Mouse (Mus musculus) ES-E14 (cell line): ENCODE measurements around the gene Dtd1. TPM values are rescaled to one million over a fixed set of nuclear protein-coding genes. Genes with fewer than 3 reads are reported as not detected.
"Not testable (repeated sequence)": the region's sequence is repeated elsewhere in the genome, so short reads cannot be mapped to it uniquely, and the experiment has no call there.

Experiments
- DNase-seq: peaks from one replicate; pipeline ENCODE4 v3.0.0-alpha.2; 2013; ENCODE audit warnings: low read depth, low spot score
- H3K27ac ChIP-seq: 2 replicates; pipeline ENCODE4 v1.5.1; 2012; ENCODE audit warnings: low read depth, mild to moderate bottlenecking, low read length, moderate library complexity, mixed read lengths; ENCODE audit not compliant: poor library complexity, insufficient read depth, severe bottlenecking
- H3K36me3 ChIP-seq: 2 replicates; pipeline ENCODE4 v1.6.1; 2012; ENCODE audit warnings: mild to moderate bottlenecking, low read length, moderate library complexity, mixed read lengths; ENCODE audit not compliant: control insufficient read depth, poor library complexity, insufficient read depth, severe bottlenecking
- H3K4me1 ChIP-seq, 2 experiments: fragments of 150-350 bp in 1 of 2; sonication (generic) in 1 of 2; 2 replicates each; pipeline ENCODE4 v1.6.1; 2012; ENCODE audit warnings: low read length in 2 of 2, mild to moderate bottlenecking in 1 of 2, mixed read lengths in 1 of 2; ENCODE audit not compliant: control insufficient read depth in 2 of 2, insufficient read depth in 2 of 2, poor library complexity in 1 of 2
- H3K4me3 ChIP-seq, 2 experiments: fragments of 150-350 bp in 1 of 2; sonication (generic) in 1 of 2; 2 replicates each; pipeline ENCODE4 v1.5.1; 2012; ENCODE audit warnings: low read length in 2 of 2, low read depth in 1 of 2, mild to moderate bottlenecking in 1 of 2, mixed read lengths in 1 of 2; ENCODE audit not compliant: insufficient read depth in 1 of 2, poor library complexity in 1 of 2, severe bottlenecking in 1 of 2
- H3K9ac ChIP-seq: 2 replicates; pipeline ENCODE4 v1.6.1; 2012; ENCODE audit warnings: low read depth, mild to moderate bottlenecking, low read length, mixed read lengths; ENCODE audit not compliant: poor library complexity, insufficient read depth, severe bottlenecking
- H3K9me3 ChIP-seq: fragments of 150-350 bp; sonication (generic); 2 replicates; pipeline ENCODE4 v1.6.1; 2012; ENCODE audit warnings: low read depth, mild to moderate bottlenecking, low read length; ENCODE audit not compliant: control insufficient read depth, insufficient read depth
- CHD2 ChIP-seq: IDR thresholded peaks from 2 replicates; pipeline ENCODE4 v1.6.1; 2014; ENCODE audit warnings: mild to moderate bottlenecking, low read depth, low read length, inconsistent platforms
- HCFC1 ChIP-seq: IDR thresholded peaks from 2 replicates; pipeline ENCODE4 v1.6.1; 2012; ENCODE audit warnings: low read length, inconsistent platforms, borderline replicate concordance; ENCODE audit not compliant: insufficient read depth
- MAFK ChIP-seq: IDR thresholded peaks from 2 replicates; pipeline ENCODE4 v1.6.1; 2014; ENCODE audit warnings: mild to moderate bottlenecking, low read depth, low read length, inconsistent platforms; ENCODE audit not compliant: insufficient read depth
- ZC3H11A ChIP-seq: IDR thresholded peaks from 2 replicates; pipeline ENCODE4 v1.6.1; 2012; ENCODE audit warnings: low read depth, mild to moderate bottlenecking, inconsistent platforms, low read length, borderline replicate concordance
- ZNF384 ChIP-seq: IDR thresholded peaks from 2 replicates; pipeline ENCODE4 v1.6.1; 2012; ENCODE audit warnings: low read depth, low read length, inconsistent platforms
- in situ Hi-C, 2 experiments: fragments of 600-800 bp; cut with MboI; formaldehyde crosslinking; loops; one replicate each; pipeline ENCODE4 v1.15.1; 2025; ENCODE audit warnings: low sequenced_read_pairs in 2 of 2, inconsistent platforms in 1 of 2; ENCODE audit not compliant: unreplicated experiment in 2 of 2
- total RNA-seq: library from RNA; depleted of rRNA; stranded (reverse); fragments of 300-350 nt; gene quantifications from 2 replicates; pipeline ENCODE4 v1.2.3, GENCODE M21; 2012

Dtd1 gene
- total RNA-seq, 1 experiment = 21.2 TPM

DNA sequence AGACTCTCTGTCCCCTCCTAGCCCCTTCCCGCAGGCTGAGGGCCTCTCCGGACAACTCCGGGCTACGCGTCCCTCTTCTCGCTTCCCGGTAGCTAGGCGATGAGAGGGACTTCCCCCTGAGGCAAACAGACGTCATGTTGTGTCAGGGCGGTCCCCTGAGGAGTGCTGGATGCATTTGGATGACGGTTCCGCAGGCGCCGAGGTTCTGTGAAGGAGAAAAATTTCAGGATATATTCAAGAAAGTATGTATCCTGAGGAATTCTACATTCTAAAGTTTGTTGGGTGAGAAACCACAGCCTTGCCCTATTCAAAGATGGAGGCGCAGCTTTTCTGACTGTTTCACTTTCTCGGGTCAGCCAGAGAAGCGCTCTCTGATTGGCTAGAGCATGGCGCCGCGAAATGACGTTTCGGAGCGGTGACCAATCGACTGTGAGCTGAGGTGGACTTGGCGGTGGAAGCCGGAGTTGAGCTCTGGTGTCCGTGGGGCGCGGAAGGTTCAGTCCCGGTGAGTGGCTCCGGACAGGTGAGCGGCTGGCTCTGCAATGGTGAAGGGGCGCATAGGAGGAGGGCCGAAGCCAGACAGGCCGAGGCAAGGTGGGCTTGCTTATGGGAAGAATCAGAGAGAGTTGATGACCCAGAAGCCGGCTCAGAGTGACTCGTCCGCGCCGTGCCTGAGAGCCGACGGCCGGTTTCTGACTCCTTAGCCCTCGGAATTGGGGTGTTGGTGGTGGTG, 43.7 kb upstream of the Dtd1 start, which contains the start of gene Sec23b:
Sec23b (plus strand) TSS at position 410 of the 733 bp plus-strand sequence.
- peak; percentile 79; the same call in 1 of the 2 replicates for TF ChIP-seq HCFC1
- no peak for TF ChIP-seq CHD2
- Histone ChIP-seq H3K9ac (peak within 1 kb of the TSS; percentile 93), H3K36me3 (no peaks in the 10 kb centered on the region; the same call in 1 of the 2 replicates), H3K4me1 (peaks cover 0 to 4% of the 10 kb centered on the region in 2 experiments; a peak in 1 of 4 replicates), H3K27ac (peak within 1 kb of the TSS; percentile 32), H3K9me3 (no peaks in the 10 kb centered on the region), H3K4me3 (peak within 1 kb of the TSS; percentile 82 to 90)
- peak; percentile 96 for DNase-seq
- in situ Hi-C loops = no loop called here

GRCm38 (mm10) chr2:144588723-144589122, 11.0 kb upstream of the Dtd1 start:
- Histone ChIP-seq H3K9ac (no peak overlapping the region), H3K27ac (no peak overlapping the region), H3K36me3 (peaks cover 20% of the 10 kb centered on the region), H3K9me3 (no peaks in the 10 kb centered on the region), H3K4me1 (no peaks in the 10 kb centered on the region), H3K4me3 (no peak overlapping the region)
- TF ChIP-seq ZNF384 (no peak), ZC3H11A (no peak), HCFC1 (no peak), CHD2 (no peak), MAFK (no peak)
- in situ Hi-C loops = no loop called here
- DNase-seq = peak; percentile 40

DNA sequence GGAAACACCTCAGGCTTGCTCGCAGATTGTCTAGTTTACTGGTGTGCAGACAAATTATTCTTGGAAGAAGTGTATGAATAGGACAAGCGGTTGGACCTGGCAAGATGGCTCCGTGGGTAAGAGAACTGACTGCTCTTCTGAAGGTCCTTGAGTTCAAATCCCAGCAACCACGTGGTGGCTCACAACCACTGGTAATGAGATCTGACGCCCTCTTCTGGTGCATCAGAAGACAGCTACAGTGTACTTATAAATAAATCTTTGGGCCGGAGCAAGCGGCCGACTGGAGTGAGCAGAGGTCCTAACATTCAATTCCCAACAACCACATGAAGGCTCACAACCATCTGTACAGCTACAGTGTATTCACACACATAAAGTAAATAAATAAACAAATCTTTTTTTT, 6.7 kb upstream of the Dtd1 start:
- DNase-seq, H3K9ac ChIP-seq, H3K27ac ChIP-seq, H3K4me1 ChIP-seq, H3K9me3 ChIP-seq, in situ Hi-C loops: not testable (repeated sequence)
- H3K36me3 ChIP-seq = peaks cover 11% of the 10 kb centered on the region
- peak overlapping the region in 1 of 2 experiments; percentile 5; a peak in 1 of 4 replicates for H3K4me3 ChIP-seq

GRCm38 (mm10) chr2:144593951-144594651, 5.6 kb upstream of the Dtd1 start, which contains the start of gene Smim26:
Gene Smim26 (plus strand): TSS chr2:144594054.
- Histone ChIP-seq H3K4me3 (peak within 1 kb of the TSS; percentile 84 to 91), H3K4me1 (peaks cover 0 to 2% of the 10 kb centered on the region in 2 experiments; a peak in 1 of 4 replicates), H3K9me3 (no peaks in the 10 kb centered on the region), H3K27ac (no peak within 1 kb of the TSS), H3K36me3 (peaks cover 9% of the 10 kb centered on the region), H3K9ac (peak within 1 kb of the TSS; percentile 86)
- TF ChIP-seq ZC3H11A (no peak), ZNF384 (no peak), HCFC1 (peak; percentile 90), CHD2 (no peak), MAFK (no peak)
- in situ Hi-C loops = no loop called here
- peak; percentile 63 for DNase-seq
